Mouse (Mus musculus): ENCODE data around the gene Dlg5.

DNA sequence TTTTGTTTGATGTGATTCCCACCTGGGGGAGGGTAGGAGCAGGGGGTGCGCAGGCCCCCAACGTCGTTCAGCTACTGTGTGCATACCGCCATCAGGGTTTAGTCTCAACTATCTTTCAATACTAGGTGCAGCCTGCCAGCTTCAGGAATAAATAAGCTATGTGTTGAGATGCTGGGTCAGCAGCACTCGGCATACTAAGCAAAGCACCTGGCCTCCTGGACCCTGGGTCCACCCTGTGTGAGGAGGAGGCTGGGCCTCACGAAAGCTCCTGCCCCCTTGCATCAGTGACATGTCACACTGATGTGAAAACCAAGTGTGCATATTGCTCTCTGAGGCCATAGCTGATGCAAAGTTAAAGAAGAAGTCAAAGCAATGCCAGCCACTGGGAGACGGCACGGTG lies 42.5 kb downstream of the Dlg5 start:
- TF ChIP-seq CTCF (IDR thresholded peaks at IDR 0.05; ENCODE audit: insufficient read depth, low read length) (no peak), POLR2A (IDR thresholded peaks at IDR 0.05; ENCODE audit: borderline replicate concordance, extremely low read depth, low read depth, low read length) (no peak)

Measured in lung, adult 2 months (tissue).